Mouse (Mus musculus): ENCODE results near the gene Junb. TPM values are rescaled to one million over a fixed set of nuclear protein-coding genes. Genes with fewer than 3 reads are reported as not detected.

Gene Junb
- total and polyA plus RNA-seq, 2 experiments from 2014 or later, result 10.3 to 39.6 TPM

DNA sequence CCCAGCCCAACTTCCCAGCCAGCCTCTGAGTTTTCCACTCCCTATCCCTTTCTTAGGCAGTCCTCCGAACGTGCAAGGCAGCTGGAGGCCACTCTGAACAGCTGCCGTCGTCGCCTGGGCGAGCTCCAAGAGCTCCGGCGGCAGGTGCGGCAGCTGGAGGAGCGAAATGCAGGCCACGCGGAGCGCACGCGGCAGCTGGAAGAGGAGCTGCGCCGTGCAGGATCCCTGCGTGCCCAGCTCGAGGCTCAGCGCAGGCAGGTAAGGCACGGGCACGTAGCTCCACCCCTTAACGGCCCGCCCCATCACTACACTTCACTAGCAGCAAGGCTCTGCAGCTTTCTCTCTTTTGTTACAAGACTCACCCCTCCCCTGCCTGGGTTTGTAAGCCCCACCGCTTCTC is 17.2 kb upstream of the Junb start:
- Histone ChIP-seq H3K27me3 (ENCODE audit: control insufficient read depth, insufficient read depth, low read length) (peaks cover 16% of the 10 kb centered on the region; the same call in 1 of the 2 replicates), H3K9me3 (replicated peaks; ENCODE audit: control insufficient read depth, low read length) (no peaks in the 10 kb centered on the region), H3K4me3 (ENCODE audit: low read depth, low read length) (no peak overlapping the region), H3K4me1 (ENCODE audit: control insufficient read depth, insufficient read depth) (0 out of 2 replicates have a peak, but pooled peaks cover 8% of the 10 kb centered on the region), H3K27ac (ENCODE audit: low read depth) (no peak overlapping the region), H3K9ac (replicated peaks; ENCODE audit: low read depth, low read length) (no peak overlapping the region), H3K36me3 (replicated peaks; ENCODE audit: control insufficient read depth, insufficient read depth, low read length) (no peaks in the 10 kb centered on the region), H3K4me2 (ENCODE audit: low read depth, low read length) (no peak overlapping the region)
- no peak for ATAC-seq (ENCODE audit: insufficient read depth, low read depth)
- 27% methylated on average over 25 of the region's 25 CpGs for WGBS
- DNase-seq (ENCODE audit: low spot score), result no peak
- TF ChIP-seq EP300 (IDR thresholded peaks at IDR 0.05; ENCODE audit: low read depth) (no peak), CTCF (IDR thresholded peaks at IDR 0.05; ENCODE audit: low read depth) (no peak)

DNA sequence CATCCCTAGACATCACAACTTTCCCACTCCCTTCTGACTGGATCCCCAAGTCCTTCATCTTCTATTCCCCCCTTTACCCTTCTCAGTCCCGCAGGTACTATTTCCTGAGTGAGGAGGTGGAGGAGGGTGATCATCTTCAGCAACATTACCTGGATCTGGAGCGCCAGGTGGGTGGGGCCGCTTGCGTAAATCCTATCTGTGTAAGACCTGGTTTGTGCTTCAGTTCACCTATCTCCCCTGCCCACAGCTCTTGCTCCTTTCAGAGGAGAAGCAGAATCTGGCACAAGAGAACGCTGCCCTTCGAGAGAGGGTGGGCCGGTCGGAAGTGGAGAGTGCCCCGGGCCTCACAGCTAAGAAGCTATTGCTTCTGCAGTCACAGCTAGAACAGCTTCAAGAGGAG is 15.9 kb upstream of the Junb start:
- Histone ChIP-seq H3K27me3 (ENCODE audit: control insufficient read depth, insufficient read depth, low read length) (peaks cover 16% of the 10 kb centered on the region; the same call in 1 of the 2 replicates), H3K36me3 (replicated peaks; ENCODE audit: control insufficient read depth, insufficient read depth, low read length) (no peaks in the 10 kb centered on the region), H3K9ac (replicated peaks; ENCODE audit: low read depth, low read length) (no peak overlapping the region), H3K4me1 (ENCODE audit: control insufficient read depth, insufficient read depth) (peaks cover 12% of the 10 kb centered on the region; the same call in 1 of the 2 replicates), H3K4me2 (ENCODE audit: low read depth, low read length) (no peak overlapping the region), H3K9me3 (replicated peaks; ENCODE audit: control insufficient read depth, low read length) (no peaks in the 10 kb centered on the region), H3K27ac (ENCODE audit: low read depth) (no peak overlapping the region), H3K4me3 (ENCODE audit: low read depth, low read length) (no peak overlapping the region)
- no peak for ATAC-seq (ENCODE audit: insufficient read depth, low read depth)
- TF ChIP-seq CTCF (IDR thresholded peaks at IDR 0.05; ENCODE audit: low read depth) (no peak), EP300 (IDR thresholded peaks at IDR 0.05; ENCODE audit: low read depth) (no peak)
- WGBS, result 91% methylated on average over 9 of the region's 9 CpGs
- no peak for DNase-seq (ENCODE audit: low spot score)

DNA sequence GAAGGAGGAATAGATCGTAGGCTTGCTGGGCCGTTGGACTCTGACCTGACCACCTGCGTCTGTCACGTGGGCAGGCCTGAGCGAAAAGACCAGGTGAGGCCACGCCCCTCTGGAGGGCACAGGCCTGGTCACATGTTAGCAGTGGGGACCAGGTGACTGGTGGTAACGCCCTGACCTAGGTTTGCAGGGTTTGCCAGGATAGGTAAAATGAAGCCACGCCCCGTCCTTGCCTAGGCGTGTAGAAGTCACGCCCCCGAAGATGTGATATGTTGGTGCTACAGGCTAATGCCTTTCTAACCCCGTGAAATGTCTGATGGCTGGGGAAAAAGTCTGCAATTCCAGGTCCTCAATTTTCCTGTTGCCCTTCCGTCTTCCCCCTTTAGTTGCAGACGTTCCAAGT is 12.3 kb upstream of the Junb start:
- H3K27me3 ChIP-seq (ENCODE audit: control insufficient read depth, insufficient read depth, low read length), result 0 out of 2 replicates have a peak, but pooled peaks cover 11% of the 10 kb centered on the region
- peak overlapping the region; percentile 55 for H3K4me3 ChIP-seq (ENCODE audit: low read depth, low read length)
- 1% methylated on average over 15 of the region's 15 CpGs for WGBS
- DNase-seq (ENCODE audit: low spot score), result no peak
- H3K9ac ChIP-seq (replicated peaks; ENCODE audit: low read depth, low read length), result peak overlapping the region; percentile 50
- peaks cover 13% of the 10 kb centered on the region; the same call in 1 of the 2 replicates for H3K4me1 ChIP-seq (ENCODE audit: control insufficient read depth, insufficient read depth)
- ATAC-seq (ENCODE audit: insufficient read depth, low read depth), result peak; percentile 2
- TF ChIP-seq CTCF (IDR thresholded peaks at IDR 0.05; ENCODE audit: low read depth) (no peak), EP300 (IDR thresholded peaks at IDR 0.05; ENCODE audit: low read depth) (no peak)
- no peaks in the 10 kb centered on the region for H3K9me3 ChIP-seq (replicated peaks; ENCODE audit: control insufficient read depth, low read length)
- 0 out of 2 replicates have a peak overlapping the region, but pooled peaks have one; percentile 21 for H3K27ac ChIP-seq (ENCODE audit: low read depth)
- H3K36me3 ChIP-seq (replicated peaks; ENCODE audit: control insufficient read depth, insufficient read depth, low read length), result no peaks in the 10 kb centered on the region
- peak overlapping the region; percentile 85 for H3K4me2 ChIP-seq (ENCODE audit: low read depth, low read length)

DNA sequence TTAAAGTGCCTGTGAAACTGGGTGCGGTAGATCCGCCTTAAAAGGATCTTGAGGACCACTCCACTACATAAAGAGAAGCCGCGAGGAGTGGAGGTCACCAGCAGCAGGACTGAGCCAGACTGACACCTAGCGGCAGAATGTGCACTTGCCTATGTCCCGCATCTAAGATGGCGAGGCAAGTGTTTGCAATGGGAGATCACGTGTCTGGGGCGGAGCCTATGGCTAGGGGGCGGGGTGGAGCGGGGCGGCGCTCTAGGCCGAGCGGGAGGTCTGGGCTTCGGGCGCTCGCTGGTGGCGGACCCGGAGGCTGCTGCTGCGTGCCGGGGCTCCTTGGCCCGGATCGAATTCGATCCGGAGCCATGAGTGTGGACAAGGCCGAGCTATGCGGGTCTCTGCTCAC is 11.8 kb upstream of the Junb start, which contains the start of gene Hook2:
Hook2 (plus strand) TSS at position 255 of the 400 bp plus-strand sequence.
- peak within 1 kb of the TSS; percentile 85 for H3K4me2 ChIP-seq (ENCODE audit: low read depth, low read length)
- TF ChIP-seq CTCF (IDR thresholded peaks at IDR 0.05; ENCODE audit: low read depth), result peak; percentile 97
- no peak for TF ChIP-seq EP300 (IDR thresholded peaks at IDR 0.05; ENCODE audit: low read depth)
- DNase-seq (ENCODE audit: low spot score), result peak; percentile 98
- under 1% methylated on average over 28 of the region's 28 CpGs for WGBS
- H3K4me3 ChIP-seq (ENCODE audit: low read depth, low read length), result peak within 1 kb of the TSS; percentile 55
- no peaks in the 10 kb centered on the region for H3K36me3 ChIP-seq (replicated peaks; ENCODE audit: control insufficient read depth, insufficient read depth, low read length)
- H3K27me3 ChIP-seq (ENCODE audit: control insufficient read depth, insufficient read depth, low read length), result 0 out of 2 replicates have a peak, but pooled peaks cover 9% of the 10 kb centered on the region
- H3K9me3 ChIP-seq (replicated peaks; ENCODE audit: control insufficient read depth, low read length), result no peaks in the 10 kb centered on the region
- H3K4me1 ChIP-seq (ENCODE audit: control insufficient read depth, insufficient read depth), result peaks cover 18% of the 10 kb centered on the region
- peak within 1 kb of the TSS; percentile 84 for H3K27ac ChIP-seq (ENCODE audit: low read depth)
- peak within 1 kb of the TSS; percentile 68 for H3K9ac ChIP-seq (replicated peaks; ENCODE audit: low read depth, low read length)
- peak; percentile 92 for ATAC-seq (ENCODE audit: insufficient read depth, low read depth)

DNA sequence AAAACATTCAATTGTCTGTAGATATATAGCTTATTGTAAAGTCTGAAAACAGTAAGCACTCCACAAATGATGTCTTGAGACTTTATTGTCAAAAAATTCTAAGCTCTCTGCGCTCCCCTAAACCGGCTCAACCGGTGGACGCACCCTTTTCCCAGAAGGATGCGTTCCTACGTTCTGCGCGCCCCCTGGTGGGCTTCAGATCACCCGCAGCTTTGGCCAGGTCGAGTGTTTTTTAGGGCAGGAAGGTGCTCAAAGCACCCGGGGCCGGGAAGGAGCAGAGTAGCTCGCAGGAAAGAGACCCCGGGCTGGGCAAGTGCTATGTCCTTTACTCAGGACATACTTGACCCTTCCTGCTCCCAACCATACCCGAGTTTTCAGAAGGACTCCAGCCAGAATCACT is 11.3 kb upstream of the Junb start:
- WGBS, result under 1% methylated on average over 15 of the region's 15 CpGs
- DNase-seq (ENCODE audit: low spot score) (peak; percentile 88), ATAC-seq (ENCODE audit: insufficient read depth, low read depth) (peak; percentile 66)
- H3K4me2 ChIP-seq (ENCODE audit: low read depth, low read length), result peak overlapping the region; percentile 85
- peak overlapping the region; percentile 55 for H3K4me3 ChIP-seq (ENCODE audit: low read depth, low read length)
- peaks cover 23% of the 10 kb centered on the region for H3K4me1 ChIP-seq (ENCODE audit: control insufficient read depth, insufficient read depth)
- H3K36me3 ChIP-seq (replicated peaks; ENCODE audit: control insufficient read depth, insufficient read depth, low read length), result no peaks in the 10 kb centered on the region
- no peaks in the 10 kb centered on the region for H3K9me3 ChIP-seq (replicated peaks; ENCODE audit: control insufficient read depth, low read length)
- 0 out of 2 replicates have a peak, but pooled peaks cover 4% of the 10 kb centered on the region for H3K27me3 ChIP-seq (ENCODE audit: control insufficient read depth, insufficient read depth, low read length)
- TF ChIP-seq EP300 (IDR thresholded peaks at IDR 0.05; ENCODE audit: low read depth) (no peak), CTCF (IDR thresholded peaks at IDR 0.05; ENCODE audit: low read depth) (peak; percentile 92)
- peak overlapping the region; percentile 84 for H3K27ac ChIP-seq (ENCODE audit: low read depth)
- peak overlapping the region; percentile 68 for H3K9ac ChIP-seq (replicated peaks; ENCODE audit: low read depth, low read length)

DNA sequence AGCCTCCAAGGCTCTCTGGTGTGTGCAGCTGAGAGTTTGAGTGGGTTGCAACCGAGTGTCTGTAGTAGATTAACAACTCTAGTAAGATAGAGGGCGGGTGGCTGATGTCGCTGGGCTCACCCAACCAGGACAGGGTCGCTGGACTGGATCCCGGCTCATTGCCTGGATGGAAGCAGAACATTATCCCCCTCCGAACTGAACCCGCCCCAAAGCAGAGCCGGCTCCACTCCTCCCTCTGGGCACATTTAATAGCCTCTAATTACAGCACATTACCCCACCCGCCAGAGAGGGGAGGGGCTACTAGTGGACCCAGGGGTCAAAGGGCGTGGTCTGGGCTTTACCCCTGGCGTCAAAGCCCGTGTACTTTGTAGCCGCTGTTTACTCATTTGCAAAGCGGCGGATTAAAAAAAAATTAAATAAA is 10.8 kb upstream of the Junb start:
- H3K9ac ChIP-seq (replicated peaks; ENCODE audit: low read depth, low read length), result no peak overlapping the region
- H3K36me3 ChIP-seq (replicated peaks; ENCODE audit: control insufficient read depth, insufficient read depth, low read length), result no peaks in the 10 kb centered on the region
- DNase-seq (ENCODE audit: low spot score), result no peak
- ATAC-seq (ENCODE audit: insufficient read depth, low read depth), result no peak
- H3K4me3 ChIP-seq (ENCODE audit: low read depth, low read length), result no peak overlapping the region
- 0 out of 2 replicates have a peak, but pooled peaks cover 2% of the 10 kb centered on the region for H3K27me3 ChIP-seq (ENCODE audit: control insufficient read depth, insufficient read depth, low read length)
- peak overlapping the region; percentile 85 for H3K4me2 ChIP-seq (ENCODE audit: low read depth, low read length)
- peaks cover 27% of the 10 kb centered on the region for H3K4me1 ChIP-seq (ENCODE audit: control insufficient read depth, insufficient read depth)
- no peaks in the 10 kb centered on the region for H3K9me3 ChIP-seq (replicated peaks; ENCODE audit: control insufficient read depth, low read length)
- H3K27ac ChIP-seq (ENCODE audit: low read depth), result no peak overlapping the region
- TF ChIP-seq CTCF (IDR thresholded peaks at IDR 0.05; ENCODE audit: low read depth) (no peak), EP300 (IDR thresholded peaks at IDR 0.05; ENCODE audit: low read depth) (no peak)
- 18% methylated on average over 15 of the region's 15 CpGs for whole genome bisulfite sequencing
